Mouse (Mus musculus) MEL (cell line): Measurements from ENCODE around the gene Samhd1. TPM values are rescaled to one million over a fixed set of nuclear protein-coding genes. Genes with fewer than 3 reads are reported as not detected.
A peak's percentile ranks its signal among the peaks of the same experiment; 100 is the strongest.

Experiments
- DNase-seq: peaks from one replicate; pipeline ENCODE4 v3.0.0; 2011; ENCODE audit warnings: low read depth, low spot score
- H3K27ac ChIP-seq: 2 replicates; pipeline ENCODE4 v1.5.1; 2012; ENCODE audit warnings: low read depth, mild to moderate bottlenecking, control low read depth, low read length, moderate library complexity; ENCODE audit not compliant: control insufficient read depth
- H3K27me3 ChIP-seq, 2 experiments: fragments of 150-350 bp in 1 of 2; sonication (generic) in 1 of 2; 2 replicates each; pipeline ENCODE4 v1.6.1; 2012; ENCODE audit warnings: low read length in 2 of 2, mild to moderate bottlenecking in 2 of 2, improper control_type of control experiment in 1 of 2, moderate library complexity in 1 of 2; ENCODE audit not compliant: insufficient read depth in 2 of 2, control insufficient read depth in 1 of 2
- H3K36me3 ChIP-seq, 2 experiments: 2 replicates each; pipeline ENCODE4 v1.6.1; 2012 to 2014; ENCODE audit warnings: low read length in 2 of 2, improper control_type of control experiment in 1 of 2, inconsistent platforms in 1 of 2, mild to moderate bottlenecking in 1 of 2; ENCODE audit not compliant: insufficient read depth in 2 of 2, control insufficient read depth in 1 of 2
- H3K4me1 ChIP-seq, 2 experiments: fragments of 150-350 bp in 1 of 2; sonication (generic) in 1 of 2; 2 replicates each; pipeline ENCODE4 v1.6.1; 2012; ENCODE audit warnings: low read length in 2 of 2, improper control_type of control experiment in 1 of 2, mild to moderate bottlenecking in 1 of 2; ENCODE audit not compliant: insufficient read depth in 2 of 2, control insufficient read depth in 1 of 2
- H3K4me3 ChIP-seq, 2 experiments: fragments of 150-350 bp in 1 of 2; sonication (generic) in 1 of 2; 2 replicates each; pipeline ENCODE4 v1.5.1; 2012; ENCODE audit warnings: low read depth in 2 of 2, low read length in 2 of 2, mild to moderate bottlenecking in 2 of 2, moderate library complexity in 2 of 2, control low read depth in 1 of 2, improper control_type of control experiment in 1 of 2; ENCODE audit not compliant: control insufficient read depth in 1 of 2, insufficient read depth in 1 of 2
- H3K79me2 ChIP-seq: 2 replicates; pipeline ENCODE4 v1.6.1; 2012; ENCODE audit warnings: mild to moderate bottlenecking, low read length, moderate library complexity; ENCODE audit not compliant: control insufficient read depth, poor library complexity, insufficient read depth
- H3K9ac ChIP-seq: 2 replicates; pipeline ENCODE4 v1.6.1; 2012; ENCODE audit warnings: low read depth, mild to moderate bottlenecking, control low read depth, low read length, moderate library complexity; ENCODE audit not compliant: control insufficient read depth, poor library complexity, severe bottlenecking
- H3K9me3 ChIP-seq: fragments of 150-350 bp; sonication (generic); replicated peaks from 2 replicates; pipeline ENCODE4 v1.6.1; 2012; ENCODE audit warnings: mild to moderate bottlenecking, low read length, improper control_type of control experiment, moderate library complexity; ENCODE audit not compliant: insufficient read depth
- CHD1 ChIP-seq: IDR thresholded peaks from 2 replicates; pipeline ENCODE4 v1.6.1; 2012; ENCODE audit warnings: low read depth, mild to moderate bottlenecking, inconsistent platforms, low read length, improper control_type of control experiment
- EP300 ChIP-seq, 2 experiments: IDR thresholded peaks; 2 replicates each; pipeline ENCODE4 v1.6.1; 2011; ENCODE audit warnings: improper control_type of control experiment in 2 of 2, low read length in 2 of 2, low read depth in 1 of 2, mild to moderate bottlenecking in 1 of 2
- GABPA ChIP-seq: IDR thresholded peaks from 2 replicates; pipeline ENCODE4 v1.6.1; 2012; ENCODE audit warnings: low read depth, mild to moderate bottlenecking, inconsistent platforms, low read length, improper control_type of control experiment, moderate library complexity
- GATA1 ChIP-seq: IDR thresholded peaks from 2 replicates; pipeline ENCODE4 v1.6.1; 2011; ENCODE audit warnings: low read depth, low read length, improper control_type of control experiment
- KAT2A ChIP-seq: conservative IDR thresholded peaks from 2 replicates; pipeline ENCODE4 v1.6.1; 2012; ENCODE audit warnings: low read depth, low read length, improper control_type of control experiment, inconsistent platforms
- MAFK ChIP-seq: IDR thresholded peaks from 2 replicates; pipeline ENCODE4 v1.6.1; 2011; ENCODE audit warnings: low read depth, mild to moderate bottlenecking, low read length, improper control_type of control experiment, borderline replicate concordance
- MAZ ChIP-seq: IDR thresholded peaks from 2 replicates; pipeline ENCODE4 v1.6.1; 2012; ENCODE audit warnings: low read depth, mild to moderate bottlenecking, inconsistent platforms, low read length, improper control_type of control experiment
- MXI1 ChIP-seq: IDR thresholded peaks from 2 replicates; pipeline ENCODE4 v1.6.1; 2011; ENCODE audit warnings: mild to moderate bottlenecking, low read depth, low read length, improper control_type of control experiment
- MYB ChIP-seq: IDR thresholded peaks from 2 replicates; pipeline ENCODE4 v1.6.1; 2011; ENCODE audit warnings: mild to moderate bottlenecking, low read depth, low read length, improper control_type of control experiment
- MYC ChIP-seq: IDR thresholded peaks from 2 replicates; pipeline ENCODE4 v1.6.1; 2011; ENCODE audit warnings: low read depth, mild to moderate bottlenecking, low read length, improper control_type of control experiment, moderate library complexity
- NRF1 ChIP-seq: IDR thresholded peaks from 2 replicates; pipeline ENCODE4 v1.6.1; 2014; ENCODE audit warnings: low read depth, mild to moderate bottlenecking, inconsistent platforms, low read length, improper control_type of control experiment, moderate library complexity; ENCODE audit not compliant: poor library complexity, insufficient read depth, severe bottlenecking
- RAD21 ChIP-seq: IDR thresholded peaks from 2 replicates; pipeline ENCODE4 v1.6.1; 2011; ENCODE audit warnings: mild to moderate bottlenecking, low read depth, low read length, improper control_type of control experiment
- RCOR1 ChIP-seq: IDR thresholded peaks from 2 replicates; pipeline ENCODE4 v1.6.1; 2012; ENCODE audit warnings: low read depth, mild to moderate bottlenecking, inconsistent platforms, low read length, improper control_type of control experiment
- SMC3 ChIP-seq: IDR thresholded peaks from 2 replicates; pipeline ENCODE4 v1.6.1; 2011; ENCODE audit warnings: low read depth, low read length, improper control_type of control experiment
- UBTF ChIP-seq: IDR thresholded peaks from 2 replicates; pipeline ENCODE4 v1.6.1; 2012; ENCODE audit warnings: low read depth, mild to moderate bottlenecking, inconsistent platforms, low read length, improper control_type of control experiment, moderate library complexity, borderline replicate concordance; ENCODE audit not compliant: insufficient read depth
- USF2 ChIP-seq, 2 experiments: IDR thresholded peaks; 2 replicates each; pipeline ENCODE4 v1.6.1; 2011 to 2012; ENCODE audit warnings: improper control_type of control experiment in 2 of 2, low read length in 2 of 2, borderline replicate concordance in 1 of 2, inconsistent platforms in 1 of 2, low read depth in 1 of 2, mild to moderate bottlenecking in 1 of 2; ENCODE audit not compliant: insufficient read depth in 1 of 2
- ZKSCAN1 ChIP-seq: IDR thresholded peaks from 2 replicates; pipeline ENCODE4 v1.6.1; 2012; ENCODE audit warnings: low read depth, mild to moderate bottlenecking, inconsistent platforms, low read length, improper control_type of control experiment, moderate library complexity
- ZNF384 ChIP-seq: IDR thresholded peaks from 2 replicates; pipeline ENCODE4 v1.6.1; 2012; ENCODE audit warnings: low read depth, mild to moderate bottlenecking, inconsistent platforms, low read length, improper control_type of control experiment
- polyA plus RNA-seq, 2 experiments: library from polyadenylated mRNA; stranded (reverse) in 1 of 2; unstranded in 1 of 2; fragments of >175 nt in 1 of 2; fragments of >200 nt in 1 of 2; gene quantifications; 2 replicates each; pipeline versions ENCODE4 v1.2.1 to v1.2.4; 2012; ENCODE audit warnings: low replicate concordance in 2 of 2, low read depth in 1 of 2; ENCODE audit not compliant: insufficient read length in 2 of 2, insufficient read depth in 1 of 2, missing spikeins in 1 of 2
- total RNA-seq: library from RNA; depleted of rRNA; stranded (reverse); fragments of 300-350 nt; gene quantifications from 2 replicates; pipeline ENCODE4 v1.2.3, GENCODE M21; 2012

The Samhd1 gene
- total and polyA plus RNA-seq, 3 experiments, result 15.7 to 76.8 (median 50.5) TPM

- Histone ChIP-seq H3K36me3 (peaks cover 5 to 6% of the 10 kb centered on the region in 2 experiments), H3K27me3 (no peaks in the 10 kb centered on the region), H3K4me3 (no peak overlapping the region), H3K9ac (no peak overlapping the region), H3K27ac (no peak overlapping the region), H3K79me2 (no peaks in the 10 kb centered on the region), H3K4me1 (peaks cover 0 to 4% of the 10 kb centered on the region in 2 experiments; a peak in 1 of 4 replicates)
- no peak for DNase-seq
- TF ChIP-seq MAFK (no peak), RCOR1 (no peak), GATA1 (no peak), EP300 (IDR thresholded peaks at IDR 0.05; ENCODE audit: low read depth in 1 of 2, low read length in 2 of 2) (no peak), NRF1 (no peak), SMC3 (no peak), MAZ (no peak), ZKSCAN1 (no peak), MYC (no peak), UBTF (no peak), KAT2A (no peak), ZNF384 (no peak), CHD1 (no peak), MYB (no peak), RAD21 (no peak), GABPA (no peak)
- TF ChIP-seq, all 39 proteins: peak for 0
- H3K9me3 ChIP-seq, result no peaks in the 10 kb centered on the region
Measured at GRCm38 (mm10) chr2:157144132-157144531, 9.1 kb upstream of the Samhd1 start.

GRCm38 (mm10) chr2:157141962-157142361 is 6.9 kb upstream of the Samhd1 start:
- DNase-seq, result peak; percentile 63
- Histone ChIP-seq H3K27me3 (no peaks in the 10 kb centered on the region), H3K9ac (no peak overlapping the region), H3K79me2 (no peaks in the 10 kb centered on the region), H3K4me3 (no peak overlapping the region), H3K27ac (no peak overlapping the region), H3K9me3 (no peaks in the 10 kb centered on the region), H3K4me1 (peaks cover 3 to 20% of the 10 kb centered on the region in 2 experiments; a peak in 3 of 4 replicates), H3K36me3 (peaks cover 0 to 19% of the 10 kb centered on the region in 2 experiments)
- TF ChIP-seq MXI1, result 0 out of 2 replicates have a peak, but pooled peaks have one; percentile 33
- no peak for TF ChIP-seq USF2 (IDR thresholded peaks at IDR 0.05; ENCODE audit: borderline replicate concordance in 1 of 2, insufficient read depth in 1 of 2, low read depth in 1 of 2, low read length in 2 of 2)
